Mouse (Mus musculus) testis, adult 2 months (tissue): ENCODE results near the gene Pklr. TPM values are rescaled to one million over a fixed set of nuclear protein-coding genes. Genes with fewer than 3 reads are reported as not detected.
A peak's percentile ranks its signal among the peaks of the same experiment; 100 is the strongest.

Experiments used
- H3K27ac ChIP-seq: fragments of 200-500 bp; 2 replicates; pipeline ENCODE4 v1.5.1; 2012; ENCODE audit warnings: low read depth, low read length; ENCODE audit not compliant: control insufficient read depth, insufficient read depth
- H3K27me3 ChIP-seq: fragments of 200-500 bp; 2 replicates; pipeline ENCODE4 v1.6.1; 2012; ENCODE audit warnings: mild to moderate bottlenecking, low read length, moderate library complexity; ENCODE audit not compliant: control insufficient read depth, insufficient read depth
- H3K36me3 ChIP-seq: fragments of 200-500 bp; 2 replicates; pipeline ENCODE4 v1.6.1; 2012; ENCODE audit warnings: mild to moderate bottlenecking, low read length; ENCODE audit not compliant: control insufficient read depth, insufficient read depth
- H3K4me1 ChIP-seq: fragments of 200-500 bp; 2 replicates; pipeline ENCODE4 v1.6.1; 2012; ENCODE audit warnings: low read length; ENCODE audit not compliant: control insufficient read depth, insufficient read depth
- H3K4me3 ChIP-seq: fragments of 200-500 bp; 2 replicates; pipeline ENCODE4 v1.5.1; 2012; ENCODE audit warnings: low read depth, mild to moderate bottlenecking, low read length, moderate library complexity, mixed read lengths; ENCODE audit not compliant: control insufficient read depth
- CTCF ChIP-seq: fragments of 200-500 bp; IDR thresholded peaks from 2 replicates; pipeline ENCODE4 v1.5.1; 2012; ENCODE audit warnings: low read depth, mild to moderate bottlenecking, inconsistent platforms, low read length, moderate library complexity; ENCODE audit not compliant: control insufficient read depth, insufficient read depth, insufficient replicate concordance
- POLR2A ChIP-seq: fragments of 200-500 bp; IDR thresholded peaks from 2 replicates; pipeline ENCODE4 v1.6.1; 2012; ENCODE audit warnings: low read depth, mild to moderate bottlenecking, inconsistent platforms, low read length, moderate library complexity; ENCODE audit not compliant: control insufficient read depth
- polyA plus RNA-seq: library from polyadenylated mRNA; depleted of rRNA; stranded (reverse); fragments of >200 nt; gene quantifications from 2 replicates; pipeline ENCODE4 v1.2.3, GENCODE M21; 2012

Pklr gene
- polyA plus RNA-seq, 1 experiment = not detected

GRCm38 (mm10) chr3:89125981-89126380 is 10.0 kb upstream of the Pklr start:
- Histone ChIP-seq H3K4me3 (no peak overlapping the region), H3K27me3 (no peaks in the 10 kb centered on the region), H3K36me3 (no peaks in the 10 kb centered on the region), H3K27ac (no peak overlapping the region), H3K4me1 (no peaks in the 10 kb centered on the region)
- TF ChIP-seq CTCF (no peak), POLR2A (no peak)

DNA sequence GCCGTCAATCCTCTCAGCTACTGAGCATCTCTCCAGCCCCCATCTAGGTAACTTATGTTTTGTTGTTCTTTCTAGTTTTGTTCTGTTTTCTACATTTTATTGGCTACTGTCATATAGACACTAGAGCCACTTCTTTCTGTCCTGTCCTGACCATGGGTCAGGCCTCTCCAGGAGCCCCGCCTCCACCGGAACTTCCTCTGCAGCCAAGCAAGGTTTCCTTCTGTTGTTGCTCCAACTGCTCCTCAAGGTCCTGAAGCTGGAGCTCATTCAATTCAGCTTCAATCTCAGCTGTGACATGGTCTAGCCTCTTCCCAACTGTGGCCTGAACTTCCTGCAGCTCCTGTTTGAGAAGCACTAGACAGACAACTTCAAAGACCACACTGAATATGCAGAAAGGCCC is 6.0 kb upstream of the Pklr start:
- Histone ChIP-seq H3K4me1 (peaks cover 5% of the 10 kb centered on the region), H3K4me3 (no peak overlapping the region), H3K36me3 (no peaks in the 10 kb centered on the region), H3K27ac (no peak overlapping the region), H3K27me3 (no peaks in the 10 kb centered on the region)
- no peak for TF ChIP-seq CTCF
- no peak for TF ChIP-seq POLR2A

DNA sequence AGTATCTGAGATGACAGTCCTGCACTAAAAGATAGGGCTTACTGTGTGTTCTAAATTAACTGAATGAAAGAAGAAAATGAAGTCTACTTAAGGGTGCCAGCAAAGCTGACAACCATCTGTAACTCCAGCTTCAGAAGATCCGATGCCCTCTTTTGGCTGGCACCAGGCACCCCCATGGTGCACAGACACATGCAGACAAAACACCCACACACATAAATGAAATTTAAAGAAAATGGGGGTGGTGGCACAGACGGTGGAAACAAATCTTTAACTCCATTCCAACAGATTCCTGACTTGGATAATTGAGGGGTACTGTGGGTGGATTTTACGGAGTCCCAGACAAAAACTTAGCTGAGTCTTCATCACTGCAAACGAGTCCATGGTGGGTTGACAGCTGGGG is 4.1 kb upstream of the Pklr start:
- no peak overlapping the region for H3K4me3 ChIP-seq
- TF ChIP-seq CTCF (no peak), POLR2A (no peak)
- no peaks in the 10 kb centered on the region for H3K36me3 ChIP-seq
- H3K27ac ChIP-seq = no peak overlapping the region
- H3K4me1 ChIP-seq = peaks cover 5% of the 10 kb centered on the region
- H3K27me3 ChIP-seq = no peaks in the 10 kb centered on the region

GRCm38 (mm10) chr3:89132285-89133062 is 3.5 kb upstream of the Pklr start:
- TF ChIP-seq CTCF (0 out of 2 replicates have a peak, but pooled peaks have one; percentile 8), POLR2A (no peak)
- Histone ChIP-seq H3K4me1 (peaks cover 8% of the 10 kb centered on the region), H3K27me3 (no peaks in the 10 kb centered on the region), H3K4me3 (no peak overlapping the region; the same call in 1 of the 2 replicates), H3K36me3 (no peaks in the 10 kb centered on the region), H3K27ac (no peak overlapping the region)

DNA sequence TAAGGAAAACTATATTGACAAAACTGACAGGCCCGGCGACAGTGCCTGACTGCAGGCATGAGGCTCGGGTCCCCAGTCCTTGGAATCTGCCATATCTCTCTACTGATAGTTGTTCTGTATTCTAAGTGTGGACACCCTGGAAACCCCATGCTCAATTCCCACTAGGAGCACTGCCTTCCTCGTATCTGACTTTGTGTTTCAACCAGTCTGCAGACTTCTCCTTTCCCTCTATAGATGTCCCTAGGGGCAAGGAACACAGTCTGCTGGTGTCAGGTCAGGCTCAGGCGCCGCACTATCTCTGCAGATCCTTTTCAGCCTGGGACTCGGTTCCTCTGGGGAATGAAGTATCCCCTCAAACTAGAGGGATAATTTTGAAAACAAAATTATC is 2.9 kb upstream of the Pklr start:
- no peak overlapping the region for H3K27ac ChIP-seq
- peaks cover 8% of the 10 kb centered on the region for H3K4me1 ChIP-seq
- TF ChIP-seq CTCF = no peak
- TF ChIP-seq POLR2A = no peak
- no peaks in the 10 kb centered on the region for H3K27me3 ChIP-seq
- no peak overlapping the region for H3K4me3 ChIP-seq
- H3K36me3 ChIP-seq = no peaks in the 10 kb centered on the region

- Histone ChIP-seq H3K36me3 (no peaks in the 10 kb centered on the region), H3K4me1 (peaks cover 8% of the 10 kb centered on the region), H3K4me3 (no peak overlapping the region), H3K27ac (no peak overlapping the region), H3K27me3 (no peaks in the 10 kb centered on the region)
- no peak for TF ChIP-seq POLR2A
- no peak for TF ChIP-seq CTCF
Observed at GRCm38 (mm10) chr3:89133752-89134151, 2.2 kb upstream of the Pklr start.

DNA sequence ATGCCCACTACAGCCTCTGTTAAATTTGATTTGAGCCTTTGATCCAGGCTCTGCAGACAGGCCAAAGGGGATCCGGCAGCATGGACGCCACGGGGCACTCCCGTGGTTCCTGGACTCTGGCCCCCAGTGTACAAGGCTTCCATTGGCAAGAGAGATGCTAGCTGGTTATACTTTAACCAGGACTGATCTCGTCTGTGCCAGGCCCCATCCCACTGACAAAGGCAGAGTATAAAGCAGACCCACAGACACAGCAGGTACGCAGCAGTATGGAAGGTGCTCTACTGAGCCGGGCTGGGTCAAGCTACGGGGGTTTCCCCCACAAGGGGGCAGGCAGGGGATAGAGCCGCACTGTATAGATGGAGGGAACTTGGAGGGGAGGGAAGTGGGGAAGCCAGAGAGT is 423 bp downstream of the Pklr start:
- no peaks in the 10 kb centered on the region for H3K36me3 ChIP-seq
- H3K27ac ChIP-seq = no peak overlapping the region
- TF ChIP-seq POLR2A (no peak), CTCF (no peak)
- H3K4me3 ChIP-seq = no peak overlapping the region
- peaks cover 8% of the 10 kb centered on the region for H3K4me1 ChIP-seq
- H3K27me3 ChIP-seq = no peaks in the 10 kb centered on the region

- H3K4me3 ChIP-seq = no peak overlapping the region
- H3K27me3 ChIP-seq = no peaks in the 10 kb centered on the region
- H3K36me3 ChIP-seq = no peaks in the 10 kb centered on the region
- TF ChIP-seq CTCF (no peak), POLR2A (no peak)
- H3K4me1 ChIP-seq = peaks cover 7% of the 10 kb centered on the region
- H3K27ac ChIP-seq = no peak overlapping the region
Observed at GRCm38 (mm10) chr3:89144821-89145220, 8.9 kb downstream of the Pklr start.
